In the genomic region with DNA sequence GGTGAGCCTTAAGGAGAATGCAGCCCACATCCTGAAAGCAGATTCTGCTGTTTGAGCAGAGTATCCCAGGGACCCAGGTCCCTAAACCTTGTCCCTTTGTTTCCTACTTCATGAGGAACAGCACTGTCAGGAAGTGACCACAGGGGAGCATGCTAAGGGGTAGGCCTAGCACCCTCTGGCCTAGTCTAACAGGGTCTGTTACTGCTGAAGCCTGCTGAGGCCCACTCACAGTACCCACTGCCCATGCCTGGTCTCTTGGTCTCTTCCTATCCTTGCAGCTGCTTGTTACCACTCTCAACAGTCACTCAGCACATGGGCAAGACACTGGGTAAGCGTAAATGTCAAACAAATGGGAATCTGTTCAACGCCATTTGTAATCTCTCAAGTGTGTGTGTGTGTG, we compare ENCODE assay signal across 13 mouse cellular contexts.
"Had no signal": no experiment of that assay in that cellular context is flagged by ENCODE, and none has a peak within 500 bp of the region (broad histone marks: within the 10 kb centered on the region; RNA-seq: fewer than 3 reads in every experiment).

No protein-coding gene starts in this region.

- H3K27ac ChIP-seq: limb, embryonic 12.5 days; liver, embryonic 13.5 days; macrophage; midbrain, embryonic 12.5 days had no signal

- H3K36me3 ChIP-seq: limb, embryonic 12.5 days; liver, embryonic 13.5 days; midbrain, embryonic 12.5 days had no signal

- H3K4me1 ChIP-seq: limb, embryonic 12.5 days; megakaryocyte, embryonic 14.5 days had no signal

- H3K9ac ChIP-seq: limb, embryonic 12.5 days; liver, embryonic 13.5 days; liver, postnatal 0 days; midbrain, embryonic 12.5 days had no signal

- H3K27me3 ChIP-seq: limb, embryonic 12.5 days; liver, embryonic 13.5 days had no signal

- DNase-seq: kidney, adult 18-20 months; kidney, postnatal 25 days; layer of hippocampus, adult 9-11 months; liver; liver, embryonic 13.5 days; liver, postnatal 0 days; lung, postnatal 14 days; right cerebral cortex, adult 18-20 months; right cerebral cortex, postnatal 25 days had no signal

- H3K4me2 ChIP-seq: limb, embryonic 12.5 days; liver, embryonic 13.5 days; midbrain, embryonic 12.5 days had no signal

- H3K9me3 ChIP-seq: liver, embryonic 13.5 days; midbrain, embryonic 12.5 days had no signal

- ATAC-seq: liver, postnatal 0 days had no signal

- H3K4me3 ChIP-seq: limb, embryonic 12.5 days; liver, embryonic 13.5 days; megakaryocyte, embryonic 14.5 days; midbrain, embryonic 12.5 days had no signal
